Mouse (Mus musculus): Measurements from ENCODE around the gene Mast4. TPM values are rescaled to one million over a fixed set of nuclear protein-coding genes. Genes with fewer than 3 reads are reported as not detected.
A peak's percentile ranks its signal among the peaks of the same experiment; 100 is the strongest.

Gene Mast4
- total and polyA plus RNA-seq, 2 experiments = 0.83 to 5.3 TPM

GRCm38 (mm10) chr13:102906004-102906660, 428.2 kb downstream of the Mast4 start:
- H3K4me1 ChIP-seq (ENCODE audit: control insufficient read depth, insufficient read depth, low read length) = peaks cover 3% of the 10 kb centered on the region; the same call in 1 of the 2 replicates
- DNase-seq (ENCODE audit: extremely low read depth, low read depth, low spot score) = peak; percentile 90
- H3K27me3 ChIP-seq (ENCODE audit: control insufficient read depth, insufficient read depth, low read length) = no peaks in the 10 kb centered on the region
- H3K36me3 ChIP-seq (ENCODE audit: control insufficient read depth, insufficient read depth, low read length) = no peaks in the 10 kb centered on the region
- 5% methylated on average over 16 of the region's 16 CpGs for WGBS
- no peak for TF ChIP-seq CTCF (IDR thresholded peaks at IDR 0.05; ENCODE audit: low read depth, low read length)
- no peak for TF ChIP-seq POLR2A (IDR thresholded peaks at IDR 0.05; ENCODE audit: extremely low read depth, insufficient read depth, low read length)
- H3K79me2 ChIP-seq (ENCODE audit: control insufficient read depth, insufficient read depth, low read length) = peaks cover 11% of the 10 kb centered on the region; the same call in 1 of the 2 replicates
- H3K9ac ChIP-seq (ENCODE audit: low read depth, low read length) = peak overlapping the region; percentile 82
- peak overlapping the region; percentile 63 for H3K27ac ChIP-seq (replicated peaks; ENCODE audit: insufficient read depth, low read depth, low read length)
- peak overlapping the region; percentile 64 for H3K4me3 ChIP-seq (ENCODE audit: insufficient read depth, low read depth, low read length)

GRCm38 (mm10) chr13:102905361-102905950, 428.8 kb downstream of the Mast4 start:
- H3K27me3 ChIP-seq (ENCODE audit: control insufficient read depth, insufficient read depth, low read length) = no peaks in the 10 kb centered on the region
- no peaks in the 10 kb centered on the region for H3K36me3 ChIP-seq (ENCODE audit: control insufficient read depth, insufficient read depth, low read length)
- peaks cover 14% of the 10 kb centered on the region; the same call in 1 of the 2 replicates for H3K79me2 ChIP-seq (ENCODE audit: control insufficient read depth, insufficient read depth, low read length)
- H3K27ac ChIP-seq (replicated peaks; ENCODE audit: insufficient read depth, low read depth, low read length) = peak overlapping the region; percentile 63
- under 1% methylated on average over 16 of the region's 16 CpGs for WGBS
- H3K9ac ChIP-seq (ENCODE audit: low read depth, low read length) = peak overlapping the region; percentile 82
- DNase-seq (ENCODE audit: extremely low read depth, low read depth, low spot score) = no peak
- peak overlapping the region; percentile 64 for H3K4me3 ChIP-seq (ENCODE audit: insufficient read depth, low read depth, low read length)
- TF ChIP-seq POLR2A (IDR thresholded peaks at IDR 0.05; ENCODE audit: extremely low read depth, insufficient read depth, low read length) = no peak
- no peak for TF ChIP-seq CTCF (IDR thresholded peaks at IDR 0.05; ENCODE audit: low read depth, low read length)
- H3K4me1 ChIP-seq (ENCODE audit: control insufficient read depth, insufficient read depth, low read length) = peaks cover 3% of the 10 kb centered on the region; the same call in 1 of the 2 replicates

GRCm38 (mm10) chr13:102903689-102904088, 430.6 kb downstream of the Mast4 start:
- Histone ChIP-seq H3K9ac (ENCODE audit: low read depth, low read length) (no peak overlapping the region), H3K36me3 (ENCODE audit: control insufficient read depth, insufficient read depth, low read length) (no peaks in the 10 kb centered on the region), H3K4me3 (ENCODE audit: insufficient read depth, low read depth, low read length) (no peak overlapping the region), H3K4me1 (ENCODE audit: control insufficient read depth, insufficient read depth, low read length) (peaks cover 7% of the 10 kb centered on the region; the same call in 1 of the 2 replicates), H3K79me2 (ENCODE audit: control insufficient read depth, insufficient read depth, low read length) (peaks cover 20% of the 10 kb centered on the region; the same call in 1 of the 2 replicates), H3K27ac (replicated peaks; ENCODE audit: insufficient read depth, low read depth, low read length) (no peak overlapping the region), H3K27me3 (ENCODE audit: control insufficient read depth, insufficient read depth, low read length) (no peaks in the 10 kb centered on the region)
- 74% methylated on average over 4 of the region's 4 CpGs for WGBS
- TF ChIP-seq CTCF (IDR thresholded peaks at IDR 0.05; ENCODE audit: low read depth, low read length) (no peak), POLR2A (IDR thresholded peaks at IDR 0.05; ENCODE audit: extremely low read depth, insufficient read depth, low read length) (no peak)
- DNase-seq (ENCODE audit: extremely low read depth, low read depth, low spot score) = no peak

DNA sequence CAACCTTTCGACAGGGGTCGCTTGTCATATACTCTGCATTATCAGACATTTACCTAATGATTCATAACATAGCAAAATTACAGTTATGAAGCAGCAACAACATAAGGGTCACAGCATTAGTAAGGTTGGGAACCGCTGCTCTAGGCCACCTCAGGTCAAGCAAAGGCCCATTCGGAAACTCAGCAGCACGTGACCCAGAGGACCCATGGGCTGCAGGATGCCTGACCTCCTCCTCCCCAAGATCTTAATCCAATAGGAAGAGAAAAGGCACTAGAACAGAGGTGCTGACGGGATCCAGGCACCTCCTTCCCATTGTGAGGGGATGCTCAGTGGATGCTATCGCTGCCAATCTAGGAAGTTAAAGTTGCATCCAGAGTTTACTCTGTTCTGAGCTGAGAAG, 432.2 kb downstream of the Mast4 start:
- Histone ChIP-seq H3K4me3 (ENCODE audit: insufficient read depth, low read depth, low read length) (no peak overlapping the region), H3K27me3 (ENCODE audit: control insufficient read depth, insufficient read depth, low read length) (no peaks in the 10 kb centered on the region), H3K27ac (replicated peaks; ENCODE audit: insufficient read depth, low read depth, low read length) (no peak overlapping the region), H3K4me1 (ENCODE audit: control insufficient read depth, insufficient read depth, low read length) (peaks cover 7% of the 10 kb centered on the region; the same call in 1 of the 2 replicates), H3K36me3 (ENCODE audit: control insufficient read depth, insufficient read depth, low read length) (no peaks in the 10 kb centered on the region), H3K9ac (ENCODE audit: low read depth, low read length) (no peak overlapping the region), H3K79me2 (ENCODE audit: control insufficient read depth, insufficient read depth, low read length) (peaks cover 25% of the 10 kb centered on the region; the same call in 1 of the 2 replicates)
- WGBS = 92% methylated on average over 7 of the region's 7 CpGs
- no peak for DNase-seq (ENCODE audit: extremely low read depth, low read depth, low spot score)
- TF ChIP-seq CTCF (IDR thresholded peaks at IDR 0.05; ENCODE audit: low read depth, low read length) (no peak), POLR2A (IDR thresholded peaks at IDR 0.05; ENCODE audit: extremely low read depth, insufficient read depth, low read length) (no peak)

DNA sequence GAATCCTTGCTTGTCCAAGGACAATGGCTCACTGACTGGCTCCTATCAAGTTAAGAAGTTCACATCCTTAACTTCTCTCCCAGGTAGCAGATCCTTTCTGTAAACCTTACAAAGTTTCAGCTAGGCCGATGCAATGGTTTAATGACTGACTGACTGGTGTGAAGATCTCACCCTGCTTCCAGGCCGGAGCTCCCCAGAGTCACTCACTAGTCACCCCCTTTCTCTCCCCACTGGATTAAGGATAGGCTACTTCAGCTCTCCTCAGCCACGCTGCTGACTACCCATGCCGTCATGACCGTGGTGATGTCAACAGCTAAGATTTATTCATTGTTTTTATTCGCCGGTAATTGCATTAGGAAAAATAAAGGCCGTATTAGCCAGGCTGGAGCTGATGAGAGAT, 433.8 kb downstream of the Mast4 start:
- DNase-seq (ENCODE audit: extremely low read depth, low read depth, low spot score) = no peak
- Histone ChIP-seq H3K36me3 (ENCODE audit: control insufficient read depth, insufficient read depth, low read length) (no peaks in the 10 kb centered on the region), H3K4me1 (ENCODE audit: control insufficient read depth, insufficient read depth, low read length) (peaks cover 7% of the 10 kb centered on the region; the same call in 1 of the 2 replicates), H3K27ac (replicated peaks; ENCODE audit: insufficient read depth, low read depth, low read length) (no peak overlapping the region), H3K27me3 (ENCODE audit: control insufficient read depth, insufficient read depth, low read length) (no peaks in the 10 kb centered on the region), H3K4me3 (ENCODE audit: insufficient read depth, low read depth, low read length) (no peak overlapping the region), H3K9ac (ENCODE audit: low read depth, low read length) (no peak overlapping the region), H3K79me2 (ENCODE audit: control insufficient read depth, insufficient read depth, low read length) (peaks cover 28% of the 10 kb centered on the region; the same call in 1 of the 2 replicates)
- WGBS = 90% methylated on average over 8 of the region's 8 CpGs
- TF ChIP-seq CTCF (IDR thresholded peaks at IDR 0.05; ENCODE audit: low read depth, low read length) = no peak
- TF ChIP-seq POLR2A (IDR thresholded peaks at IDR 0.05; ENCODE audit: extremely low read depth, insufficient read depth, low read length) = no peak

GRCm38 (mm10) chr13:102900083-102900420, 434.2 kb downstream of the Mast4 start:
- Histone ChIP-seq H3K4me3 (ENCODE audit: insufficient read depth, low read depth, low read length) (no peak overlapping the region), H3K9ac (ENCODE audit: low read depth, low read length) (no peak overlapping the region), H3K27ac (replicated peaks; ENCODE audit: insufficient read depth, low read depth, low read length) (no peak overlapping the region), H3K79me2 (ENCODE audit: control insufficient read depth, insufficient read depth, low read length) (peaks cover 30% of the 10 kb centered on the region; the same call in 1 of the 2 replicates), H3K27me3 (ENCODE audit: control insufficient read depth, insufficient read depth, low read length) (no peaks in the 10 kb centered on the region), H3K4me1 (ENCODE audit: control insufficient read depth, insufficient read depth, low read length) (peaks cover 5% of the 10 kb centered on the region; the same call in 1 of the 2 replicates), H3K36me3 (ENCODE audit: control insufficient read depth, insufficient read depth, low read length) (no peaks in the 10 kb centered on the region)
- DNase-seq (ENCODE audit: extremely low read depth, low read depth, low spot score) = no peak
- no peak for TF ChIP-seq CTCF (IDR thresholded peaks at IDR 0.05; ENCODE audit: low read depth, low read length)
- no peak for TF ChIP-seq POLR2A (IDR thresholded peaks at IDR 0.05; ENCODE audit: extremely low read depth, insufficient read depth, low read length)
- WGBS = 77% methylated on average over 2 of the region's 2 CpGs
